Mouse (Mus musculus) left cerebral cortex, adult 2 months (tissue): ENCODE measurements around the gene Ntrk2. TPM values are rescaled to one million over a fixed set of nuclear protein-coding genes. Genes with fewer than 3 reads are reported as not detected.

Experiments
- DNase-seq, 2 experiments: peaks; one replicate each; pipeline ENCODE4 v3.0.0; 2021 to 2022; ENCODE audit warnings: low spot score in 2 of 2, mixed read lengths in 1 of 2; ENCODE audit errors: extremely low spot score in 1 of 2
- H3K27ac ChIP-seq: fragments of 200-600 bp; 2 replicates; pipeline ENCODE4 v1.8.1; 2022
- H3K4me3 ChIP-seq: fragments of 200-600 bp; 2 replicates; pipeline ENCODE4 v1.8.1; 2022
- CTCF ChIP-seq: fragments of 200-600 bp; IDR thresholded peaks from 2 replicates; pipeline ENCODE4 v1.8.1; 2022; ENCODE audit warnings: antibody characterized with exemption, mild to moderate bottlenecking, moderate library complexity
- intact Hi-C: fragments of 180-260 bp; cut with DNase I; formaldehyde crosslinking; loops from one replicate; pipeline ENCODE4 v1.15.1; 2025
- total RNA-seq, 2 experiments: library from RNA; stranded (reverse); gene quantifications; 2 replicates each; pipeline ENCODE4 v1.2.3; 2021

The Ntrk2 gene
- total RNA-seq, 2 experiments from 2014 or later, result 425 to 426 TPM

- intact Hi-C loops, result loop anchor here (5.0 kb wide), 2 partner anchors 56 to 139 kb away; no protein-coding TSS in a partner anchor
- no peak for DNase-seq
- TF ChIP-seq CTCF, result no peak
- peak overlapping the region; percentile 90 for H3K27ac ChIP-seq
- H3K4me3 ChIP-seq, result no peak overlapping the region
Measured at GRCm38 (mm10) chr13:59147976-59148375, 341.6 kb downstream of the Ntrk2 start.

- TF ChIP-seq CTCF, result no peak
- no peak for DNase-seq
- Histone ChIP-seq H3K4me3 (peak overlapping the region; percentile 28; the same call in 1 of the 2 replicates), H3K27ac (peak overlapping the region; percentile 44; the same call in 1 of the 2 replicates)
- intact Hi-C loops, result loop anchor here (1.0 to 5.0 kb wide), 3 partner anchors 21 to 139 kb away; no protein-coding TSS in a partner anchor
Measured at GRCm38 (mm10) chr13:59148793-59149192, 342.4 kb downstream of the Ntrk2 start.

- Histone ChIP-seq H3K27ac (no peak overlapping the region), H3K4me3 (no peak overlapping the region)
- TF ChIP-seq CTCF, result no peak
- DNase-seq, result no peak
- intact Hi-C loops, result no loop called here
Measured at GRCm38 (mm10) chr13:59164015-59164414, 357.6 kb downstream of the Ntrk2 start.

- TF ChIP-seq CTCF, result no peak
- DNase-seq, result no peak
- Histone ChIP-seq H3K4me3 (no peak overlapping the region), H3K27ac (no peak overlapping the region)
- intact Hi-C loops, result no loop called here
Measured at GRCm38 (mm10) chr13:59173840-59174239, 367.5 kb downstream of the Ntrk2 start.

GRCm38 (mm10) chr13:59176021-59176420 is 369.7 kb downstream of the Ntrk2 start:
- intact Hi-C loops, result no loop called here
- no peak overlapping the region for H3K27ac ChIP-seq
- no peak for TF ChIP-seq CTCF
- no peak for DNase-seq
- H3K4me3 ChIP-seq, result no peak overlapping the region

- Histone ChIP-seq H3K4me3 (no peak overlapping the region), H3K27ac (no peak overlapping the region)
- intact Hi-C loops, result no loop called here
- no peak for TF ChIP-seq CTCF
- no peak for DNase-seq
Measured at GRCm38 (mm10) chr13:59176485-59176884, 370.1 kb downstream of the Ntrk2 start.

GRCm38 (mm10) chr13:59177003-59177402 is 370.6 kb downstream of the Ntrk2 start:
- intact Hi-C loops, result no loop called here
- no peak overlapping the region for H3K4me3 ChIP-seq
- TF ChIP-seq CTCF, result no peak
- H3K27ac ChIP-seq, result no peak overlapping the region
- no peak for DNase-seq

- Histone ChIP-seq H3K4me3 (no peak overlapping the region), H3K27ac (0 out of 2 replicates have a peak overlapping the region, but pooled peaks have one; percentile 6)
- no peak for TF ChIP-seq CTCF
- no peak for DNase-seq
- intact Hi-C loops, result loop anchor here (2.0 to 10.0 kb wide), 3 partner anchors 35 to 373 kb away; partner anchors contain the start of gene Ntrk2
Measured at GRCm38 (mm10) chr13:59179986-59180385, 373.6 kb downstream of the Ntrk2 start.

GRCm38 (mm10) chr13:59180781-59181180 is 374.4 kb downstream of the Ntrk2 start:
- Histone ChIP-seq H3K27ac (peak overlapping the region; percentile 79), H3K4me3 (peak overlapping the region; percentile 13; the same call in 1 of the 2 replicates)
- no peak for DNase-seq
- intact Hi-C loops, result loop anchor here (2.0 to 10.0 kb wide), 3 partner anchors 36 to 374 kb away; partner anchors contain the start of gene Ntrk2
- TF ChIP-seq CTCF, result no peak

GRCm38 (mm10) chr13:59181188-59181947 is 375.0 kb downstream of the Ntrk2 start:
- H3K27ac ChIP-seq, result peak overlapping the region; percentile 79
- peak overlapping the region; percentile 13; the same call in 1 of the 2 replicates for H3K4me3 ChIP-seq
- intact Hi-C loops, result loop anchor here (2.0 to 10.0 kb wide), 3 partner anchors 37 to 375 kb away; partner anchors contain the start of gene Ntrk2
- DNase-seq, result no peak
- no peak for TF ChIP-seq CTCF

GRCm38 (mm10) chr13:59182630-59183029 is 376.3 kb downstream of the Ntrk2 start:
- intact Hi-C loops, result loop anchor here (2.0 to 10.0 kb wide), 2 partner anchors 182 to 544 kb away; no protein-coding TSS in a partner anchor
- peak; percentile 50 for TF ChIP-seq CTCF
- DNase-seq, result no peak

More at GRCm38 (mm10) chr13:59182630-59183029, 376.3 kb downstream of the Ntrk2 start:
- Histone ChIP-seq H3K4me3 (no peak overlapping the region), H3K27ac (no peak overlapping the region)

Other genes starting within 250 kb of the Ntrk2 start
- gene Slc28a3, start 195.7 kb upstream of the Ntrk2 start, total RNA-seq, result under 1 TPM in 1 of 2 experiments, not detected in 1; 0.26 TPM